Mouse (Mus musculus): ENCODE data around the gene Gm20822. TPM values are rescaled to one million over a fixed set of nuclear protein-coding genes. Genes with fewer than 3 reads are reported as not detected.
"Not testable (repeated sequence)": the region's sequence is repeated elsewhere in the genome, so short reads cannot be mapped to it uniquely, and the experiment has no call there.

Gm20822 gene
- polyA plus RNA-seq (2012; rRNA removed), result not detected in 2 replicates

- not testable (repeated sequence) for H3K36me3 ChIP-seq (ENCODE audit: control insufficient read depth, insufficient read depth, low read length); H3K4me1 ChIP-seq (ENCODE audit: control insufficient read depth, insufficient read depth, insufficient read length, low read length)
- no CpG with 5 or more reads among the region's 3 CpGs for WGBS
Observed at GRCm38 (mm10) chrY:15884671-15885070, at the start of gene Gm20822. Gene Gm20822 (minus strand): TSS chrY:15884771.

More at GRCm38 (mm10) chrY:15884671-15885070, at the start of gene Gm20822:
- not testable (repeated sequence) for H3K27ac ChIP-seq (ENCODE audit: insufficient read depth, low read depth, low read length); H3K4me3 ChIP-seq (ENCODE audit: low read depth, low read length); H3K27me3 ChIP-seq (ENCODE audit: control insufficient read depth, insufficient read depth, low read length)

All from small intestine, adult 2 months (tissue).